Mouse (Mus musculus) forelimb bud, embryonic 11.5 days (tissue): ENCODE results near the gene Gm28053.

Experiments
- DNase-seq: peaks from one replicate; pipeline ENCODE4 v3.0.0-alpha.2; 2012; ENCODE audit warnings: low read depth, low spot score

The Gm28053 gene

DNA sequence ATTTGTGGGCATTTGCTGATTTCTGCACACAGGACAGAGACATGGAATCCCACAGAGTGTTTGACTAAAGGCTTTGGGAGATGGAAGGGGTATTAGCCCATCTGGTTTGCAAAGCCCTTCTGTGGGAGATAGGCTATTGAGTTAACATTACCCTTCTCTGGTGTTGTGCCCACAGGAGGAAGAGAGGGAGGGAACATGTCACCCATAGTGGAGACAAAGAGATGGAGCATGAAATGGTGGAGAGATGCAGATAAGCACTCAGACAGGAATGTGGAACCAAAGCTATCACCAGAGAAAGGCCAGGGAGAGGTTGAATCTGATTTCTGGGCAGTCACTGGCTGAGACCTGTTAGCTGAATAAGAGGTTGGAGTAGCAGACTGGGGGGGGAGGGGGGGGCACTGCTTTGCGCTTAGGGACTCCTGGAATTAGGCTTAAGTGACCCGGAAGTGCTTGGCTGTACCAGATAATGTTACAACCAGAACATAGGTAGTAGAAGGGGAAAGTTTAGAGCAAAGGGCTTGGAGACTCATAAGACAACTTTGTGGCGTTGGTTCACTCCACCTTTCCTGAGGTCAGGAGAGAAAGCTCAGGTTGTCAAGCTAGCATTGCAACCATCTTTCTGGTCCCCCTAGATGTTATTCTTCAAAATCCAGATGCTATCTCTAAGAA lies 22.2 kb downstream of the Gm28053 start:
- DNase-seq = no peak

DNA sequence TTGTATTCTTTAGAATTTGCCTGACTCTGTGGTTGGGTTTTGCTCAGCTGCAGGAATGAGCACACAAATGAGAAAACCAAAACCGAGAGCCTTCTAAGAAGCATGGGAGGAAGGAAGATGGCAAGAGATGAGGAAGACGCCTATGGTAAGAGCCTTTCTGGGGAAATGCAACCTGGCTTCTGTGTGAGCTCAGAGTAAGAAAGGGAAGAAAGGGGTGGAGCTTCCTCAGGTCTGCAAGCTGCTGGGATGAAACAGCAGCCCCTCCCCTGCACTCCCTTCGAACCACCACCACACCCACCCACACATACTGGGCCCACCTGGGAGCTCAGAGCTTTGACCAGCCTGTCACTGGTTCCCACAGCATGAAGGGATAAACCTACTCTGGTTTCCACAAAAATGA lies 22.9 kb downstream of the Gm28053 start:
- no peak for DNase-seq

DNA sequence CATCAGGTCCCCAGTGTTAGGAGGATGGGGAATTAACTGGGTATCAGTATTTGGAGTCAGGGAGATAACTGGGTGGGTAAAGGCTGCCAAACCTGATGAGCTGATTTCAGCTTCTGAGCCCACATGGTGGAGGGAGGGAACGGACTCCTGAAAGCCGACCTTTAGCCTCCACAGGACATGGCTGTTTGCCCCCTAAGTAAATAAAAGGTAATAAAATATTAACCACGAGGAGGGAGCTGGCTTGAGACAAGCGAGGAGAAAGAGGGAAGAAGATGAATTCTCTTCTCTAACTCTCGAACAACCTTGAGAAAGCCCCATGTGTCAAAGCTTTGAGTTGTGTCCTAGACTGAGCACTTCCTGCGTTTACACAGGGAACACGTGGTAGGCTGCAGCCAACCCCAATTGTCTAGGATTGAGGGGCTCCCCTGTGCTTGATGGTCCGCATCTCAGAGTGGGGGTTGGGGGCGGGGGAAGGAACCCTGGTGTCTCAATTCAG lies 23.4 kb downstream of the Gm28053 start:
- no peak for DNase-seq

DNA sequence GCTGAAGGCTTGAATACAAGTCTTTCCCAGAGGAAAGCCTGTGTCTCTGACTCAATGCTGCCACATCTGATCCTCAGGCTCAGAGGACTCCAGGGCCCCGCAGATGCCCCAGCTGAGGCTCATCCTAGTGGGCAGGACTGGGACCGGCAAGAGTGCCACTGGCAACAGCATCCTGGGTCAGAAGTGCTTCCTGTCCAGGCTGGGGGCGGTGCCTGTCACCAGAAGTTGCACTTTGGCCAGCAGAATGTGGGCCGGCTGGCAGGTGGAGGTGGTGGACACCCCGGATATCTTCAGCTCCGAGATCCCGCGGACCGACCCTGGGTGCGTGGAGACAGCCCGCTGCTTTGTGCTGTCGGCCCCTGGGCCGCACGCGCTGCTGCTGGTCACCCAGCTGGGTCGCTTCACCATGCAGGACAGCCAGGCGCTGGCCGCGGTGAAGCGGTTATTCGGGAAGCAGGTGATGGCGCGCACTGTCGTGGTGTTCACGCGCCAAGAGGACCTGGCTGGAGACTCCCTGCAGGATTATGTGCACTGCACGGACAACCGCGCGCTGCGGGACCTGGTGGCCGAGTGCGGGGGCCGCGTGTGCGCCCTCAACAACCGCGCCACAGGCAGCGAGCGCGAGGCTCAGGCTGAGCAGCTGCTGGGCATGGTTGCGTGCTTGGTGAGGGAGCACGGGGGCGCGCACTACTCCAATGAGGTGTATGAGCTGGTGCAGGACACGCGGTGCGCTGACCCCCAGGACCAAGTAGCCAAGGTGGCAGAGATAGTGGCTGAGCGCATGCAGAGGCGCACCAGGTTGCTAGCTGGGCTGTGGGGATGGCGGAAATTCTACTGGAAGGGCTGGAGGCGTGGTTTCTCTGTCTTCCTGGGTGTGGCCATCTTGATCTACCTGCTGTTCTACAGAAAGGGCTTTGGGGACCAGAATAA lies 24.3 kb downstream of the Gm28053 start:
- no peak for DNase-seq

DNA sequence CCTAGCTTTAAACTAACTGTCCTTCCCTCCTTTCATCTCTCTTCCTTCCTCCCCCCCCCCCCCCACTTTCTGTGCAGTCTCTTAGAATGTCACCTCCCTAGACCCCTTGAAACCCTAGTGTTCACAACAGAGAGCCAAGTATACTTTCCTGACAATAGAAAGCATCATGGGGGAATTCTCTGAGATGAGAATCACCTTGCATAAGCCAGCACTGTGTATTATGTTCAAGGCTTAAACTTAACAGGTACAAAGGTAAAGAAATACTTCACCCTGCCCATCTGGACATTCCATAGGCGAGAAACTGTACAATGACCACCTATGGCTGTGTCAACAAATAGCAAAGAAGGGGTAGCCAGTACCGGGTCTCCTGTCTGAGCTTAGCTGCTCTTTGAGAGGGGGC lies 27.1 kb downstream of the Gm28053 start:
- no peak for DNase-seq

DNA sequence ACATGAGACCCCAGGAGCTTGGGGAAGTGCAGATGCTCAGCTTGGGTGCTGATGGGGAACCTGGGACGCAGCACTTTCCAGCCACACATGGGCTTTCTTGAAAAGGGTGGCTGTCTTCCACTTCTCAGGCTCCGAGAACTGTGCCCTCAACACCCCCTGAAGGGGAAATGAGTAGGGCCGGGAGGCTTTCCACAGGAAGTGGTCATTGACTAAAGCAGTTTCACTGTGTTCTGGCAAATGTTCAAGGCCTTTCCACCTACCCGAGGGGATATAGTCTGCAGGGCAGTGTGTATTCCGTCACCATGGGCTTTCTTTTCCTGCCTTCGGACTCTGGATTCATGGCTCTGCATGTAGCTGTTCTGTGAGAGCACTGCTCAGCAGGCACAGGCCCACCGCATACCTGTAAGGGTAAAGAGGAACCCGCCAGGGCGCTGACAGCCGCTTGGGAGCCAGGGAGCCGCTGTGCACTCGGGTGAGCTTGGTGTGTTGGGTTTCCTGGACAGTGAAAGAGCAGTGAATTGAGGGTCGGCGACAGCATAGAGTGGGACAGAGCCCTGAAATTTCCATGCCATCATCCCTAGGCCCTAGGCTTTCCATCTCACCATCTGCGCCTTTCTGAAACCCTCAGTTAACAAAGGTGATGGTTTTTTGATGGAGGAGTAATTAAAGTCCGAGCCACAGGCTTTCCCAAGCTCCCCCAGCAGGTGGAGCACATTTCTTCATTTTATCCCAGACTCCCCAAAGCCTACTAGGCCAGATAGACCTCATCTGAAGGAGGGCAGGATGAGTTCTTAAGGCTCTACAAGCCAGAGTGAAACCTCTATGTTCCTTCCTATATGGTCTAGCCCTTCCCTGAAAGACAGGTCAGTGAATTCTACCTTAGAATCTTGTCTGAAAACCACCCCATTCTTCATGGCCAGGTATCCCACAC lies 27.8 kb downstream of the Gm28053 start, which contains the start of gene Gimap5:
Gimap5 (plus strand) TSS at position 239 of the 931 bp plus-strand sequence.
- no peak for DNase-seq

DNA sequence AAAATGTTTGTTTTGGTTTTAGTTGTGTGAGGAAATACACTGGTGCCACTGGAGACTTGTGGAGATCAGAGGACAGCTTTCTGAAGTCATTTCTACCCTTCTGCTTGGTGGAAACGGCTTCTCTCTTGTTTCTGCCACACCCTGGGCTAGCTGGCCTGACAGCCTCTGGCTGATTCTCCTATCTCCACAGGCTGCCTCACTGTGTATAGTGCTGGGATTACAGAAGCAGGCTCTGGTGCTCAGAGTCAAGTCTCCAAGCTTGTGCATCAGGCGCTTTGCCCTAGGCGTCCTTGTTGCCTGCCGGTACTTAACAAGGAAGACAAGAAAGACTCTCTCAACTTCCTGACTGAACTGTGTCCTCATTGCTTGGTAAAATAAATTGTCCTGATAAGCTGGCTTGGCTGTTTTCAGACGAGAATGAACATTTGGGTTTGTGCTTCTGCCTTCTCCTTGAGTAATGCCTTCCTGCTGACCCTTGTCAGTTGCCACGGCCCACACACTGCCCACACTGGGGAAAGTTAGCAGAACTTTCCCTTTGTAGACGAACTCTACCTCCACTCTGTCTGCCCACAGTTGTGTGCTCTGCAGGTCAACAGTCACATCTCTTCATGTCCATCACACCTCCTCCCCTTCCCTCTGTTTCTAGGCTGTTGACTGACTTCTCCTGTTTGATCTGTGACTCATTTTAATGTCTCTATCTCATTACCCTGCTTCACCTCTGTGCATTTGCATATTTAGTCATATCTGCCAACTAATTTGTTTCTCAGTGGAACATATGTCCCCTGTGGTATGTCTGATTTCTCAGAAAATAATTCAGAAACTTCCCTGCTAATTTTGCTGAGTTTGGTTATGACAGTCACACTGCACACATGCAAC lies 28.9 kb downstream of the Gm28053 start:
- no peak for DNase-seq

DNA sequence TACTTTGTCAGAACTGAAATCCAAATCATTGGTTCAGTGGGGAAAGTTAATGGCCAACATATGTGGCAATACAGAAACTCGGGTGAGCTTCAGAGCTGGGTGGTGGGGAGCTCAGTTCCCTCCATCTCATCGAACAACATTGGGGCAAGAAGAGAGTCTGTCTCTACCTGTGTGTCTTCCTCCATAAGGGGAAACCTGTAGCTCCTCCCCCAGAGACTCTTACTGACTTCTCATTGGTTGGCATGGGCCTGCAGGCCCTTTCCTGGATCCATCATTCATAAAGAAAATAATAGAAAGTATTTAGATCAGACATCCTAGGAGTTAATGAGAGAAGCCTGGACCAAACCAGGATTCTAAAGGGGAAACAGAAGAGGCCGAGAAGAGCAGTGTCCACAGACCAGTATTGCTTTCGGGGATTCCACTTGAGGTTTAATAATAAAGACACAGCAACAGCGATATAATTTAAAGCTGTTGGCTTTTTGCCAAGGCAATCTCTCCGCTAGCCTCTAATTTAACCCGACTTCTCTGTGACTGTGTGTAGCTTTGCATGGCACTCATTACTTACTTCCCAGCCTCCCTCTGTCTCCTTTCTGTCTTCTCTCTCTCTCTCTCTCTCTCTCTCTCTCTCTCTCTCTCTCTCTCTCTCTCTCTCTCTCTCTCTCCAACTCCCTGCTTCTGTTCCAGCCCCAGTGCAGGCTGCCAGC lies 45.3 kb downstream of the Gm28053 start:
- DNase-seq = no peak

DNA sequence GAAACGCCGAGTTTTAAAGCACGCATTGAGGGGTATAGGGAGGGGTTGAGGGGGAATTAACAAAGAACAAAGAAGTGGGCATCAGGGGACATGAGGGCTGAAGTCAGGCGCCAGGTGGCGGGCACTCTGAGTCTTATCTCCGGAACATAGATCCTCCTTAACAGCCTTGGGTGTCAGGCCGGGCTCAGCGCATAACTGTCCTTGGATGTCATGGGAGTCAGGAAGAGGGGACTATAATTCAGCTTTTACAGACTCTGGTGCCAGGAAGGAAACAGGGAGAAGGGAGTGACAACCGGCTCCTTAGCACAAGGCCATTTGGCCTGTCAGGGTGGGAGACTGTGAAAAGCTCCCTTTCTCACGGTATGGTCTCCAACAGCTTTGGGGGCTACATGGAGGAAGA lies 46.1 kb downstream of the Gm28053 start:
- DNase-seq = no peak

DNA sequence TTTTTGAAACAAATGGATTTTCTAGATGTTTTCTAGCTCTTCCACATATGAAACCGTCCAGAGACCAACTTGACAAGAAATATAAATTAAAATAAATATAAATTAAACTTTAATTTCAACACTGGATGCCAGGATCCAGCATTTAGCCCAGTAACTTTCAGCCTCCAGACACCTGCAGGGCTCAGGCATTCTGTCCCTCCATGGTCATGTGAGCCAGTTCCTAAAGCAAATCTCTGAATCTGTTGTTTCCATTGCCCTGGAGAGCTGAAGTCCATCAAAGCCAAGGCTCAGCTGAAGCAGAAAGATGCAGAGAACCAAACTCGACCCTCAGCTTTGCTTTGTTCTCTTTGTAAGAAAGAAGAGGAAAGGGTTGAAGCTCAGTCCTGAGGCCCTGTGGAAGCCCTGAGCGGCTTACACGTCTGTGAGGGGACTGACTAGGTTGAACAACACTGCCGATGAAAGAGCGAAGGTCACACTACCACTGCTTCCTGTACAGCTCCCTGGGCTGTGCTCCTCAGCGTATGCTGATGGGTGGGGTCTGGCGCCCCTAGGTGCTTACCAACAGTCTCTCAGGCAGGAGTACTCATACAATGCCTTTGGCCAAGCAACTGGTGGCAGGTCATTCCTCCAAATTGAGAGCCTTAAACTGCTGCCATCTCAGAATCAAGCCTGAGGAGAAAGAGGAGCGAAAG lies 49.9 kb downstream of the Gm28053 start:
- DNase-seq = no peak

DNA sequence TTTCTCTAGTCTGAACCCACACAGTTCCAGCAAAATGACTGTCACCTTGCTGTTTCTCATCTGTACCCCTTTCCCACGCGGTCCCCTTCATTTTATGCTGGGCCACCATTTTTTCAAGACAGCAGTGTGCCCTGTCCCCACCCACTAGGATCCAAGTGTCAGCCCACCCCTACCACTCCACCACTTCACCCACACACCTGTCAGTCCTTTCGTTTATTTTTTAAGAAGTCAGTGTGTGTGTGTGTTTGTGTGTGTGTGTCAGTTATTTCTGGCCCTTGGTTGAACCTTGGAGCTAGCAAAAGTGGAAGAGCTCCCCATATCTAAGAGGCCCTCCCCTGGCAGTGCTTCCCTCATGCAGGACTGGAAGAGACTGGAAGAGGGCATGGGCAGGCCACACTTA lies 50.5 kb downstream of the Gm28053 start:
- no peak for DNase-seq

DNA sequence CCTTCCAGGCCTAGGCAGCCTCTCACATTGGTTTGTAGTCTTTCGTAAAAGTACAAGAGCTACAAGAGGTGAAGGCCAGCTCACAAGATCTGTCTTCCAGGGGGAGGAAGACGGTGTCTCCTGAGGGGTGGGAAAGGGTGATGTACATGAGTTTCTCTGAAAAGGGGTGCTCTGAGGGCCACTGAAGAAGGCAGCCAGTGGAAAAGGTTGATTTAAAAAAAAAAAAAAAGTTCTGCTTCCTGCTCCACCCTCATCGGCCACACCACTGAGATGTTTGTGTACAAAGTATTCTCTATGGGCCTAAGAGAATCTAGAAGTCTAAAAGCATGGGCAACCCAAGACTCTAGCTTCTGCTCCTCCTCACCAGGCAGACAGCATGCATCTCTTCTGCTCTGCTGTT lies 52.3 kb downstream of the Gm28053 start, which contains the start of gene Gimap3:
Gimap3 (minus strand) TSS at position 156 of the 400 bp plus-strand sequence.
- DNase-seq = no peak

DNA sequence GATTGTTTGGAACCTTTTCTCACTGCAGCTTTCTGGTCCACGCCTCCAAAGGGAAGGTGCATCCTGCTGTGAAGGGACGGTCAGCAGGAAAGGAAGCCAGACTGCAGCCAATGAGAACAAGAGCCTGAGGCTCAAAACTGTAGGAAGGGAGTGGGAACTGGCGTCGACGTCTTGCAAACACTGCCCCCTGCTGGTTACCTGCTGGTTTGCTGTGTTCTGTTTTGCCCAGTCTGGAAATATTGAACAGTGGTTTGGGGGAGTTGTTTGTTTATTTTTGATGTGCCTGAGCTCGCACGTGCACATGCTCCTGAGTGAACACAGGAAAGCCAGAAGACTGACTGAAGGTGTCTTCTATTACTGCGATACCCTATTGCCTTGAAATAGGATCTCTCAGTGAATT lies 53.6 kb downstream of the Gm28053 start:
- peak; percentile 78 for DNase-seq

DNA sequence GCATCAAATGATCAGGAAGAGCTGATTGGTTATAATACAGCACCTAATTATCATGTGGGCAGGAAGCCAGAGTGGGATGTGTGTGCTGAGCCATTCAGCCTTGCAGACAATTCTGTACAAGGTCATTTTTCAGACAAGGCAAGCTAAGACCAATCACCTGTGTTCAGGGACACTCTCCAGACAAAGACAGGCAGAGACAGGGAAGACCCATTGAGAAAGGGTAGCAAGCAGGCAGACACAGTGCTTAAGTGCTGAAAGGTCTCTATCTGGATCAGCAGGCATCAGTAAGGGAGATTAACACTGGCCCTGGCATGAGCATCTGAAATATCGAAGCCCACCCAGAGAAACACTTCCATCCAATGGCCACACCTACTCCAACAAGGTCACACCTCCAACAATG lies 66.0 kb downstream of the Gm28053 start:
- no peak for DNase-seq

DNA sequence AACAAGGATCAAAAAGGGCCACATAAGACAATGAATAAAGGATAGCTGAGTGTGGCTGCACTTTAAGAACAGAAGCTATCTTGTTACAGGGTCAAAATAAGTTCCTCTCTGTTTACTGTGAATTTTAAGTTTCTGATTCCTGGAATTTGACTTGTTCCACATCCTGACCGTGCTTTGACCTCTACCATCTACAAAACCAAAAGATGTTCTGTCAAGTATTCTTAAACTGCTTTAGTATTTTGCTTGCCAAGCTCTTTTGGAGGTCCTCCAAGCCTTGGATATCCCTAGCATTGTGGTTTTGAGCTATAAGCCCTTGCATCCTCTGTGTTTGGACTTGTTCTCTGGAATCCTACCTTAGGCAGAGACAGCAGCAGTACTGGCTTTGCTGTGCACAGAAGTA lies 66.8 kb downstream of the Gm28053 start:
- no peak for DNase-seq

DNA sequence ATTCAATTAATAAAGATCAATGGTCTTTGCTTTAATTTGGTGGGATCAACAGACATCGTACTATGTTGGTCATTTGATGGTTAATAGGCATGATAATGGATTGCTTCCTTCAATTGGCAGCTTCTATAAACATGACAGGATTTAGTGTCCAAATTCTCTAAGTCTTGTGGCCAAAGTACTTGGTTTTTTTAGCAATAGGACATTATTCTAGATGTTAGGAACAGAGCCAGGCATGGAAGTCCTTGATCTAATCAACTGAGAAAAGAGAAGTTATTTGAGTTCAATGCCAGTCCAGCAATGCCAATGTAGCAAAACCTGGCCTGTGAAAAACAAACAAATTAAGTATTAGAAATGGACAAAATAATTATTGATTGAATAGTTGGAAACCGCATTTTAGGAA lies 67.2 kb downstream of the Gm28053 start:
- no peak for DNase-seq

DNA sequence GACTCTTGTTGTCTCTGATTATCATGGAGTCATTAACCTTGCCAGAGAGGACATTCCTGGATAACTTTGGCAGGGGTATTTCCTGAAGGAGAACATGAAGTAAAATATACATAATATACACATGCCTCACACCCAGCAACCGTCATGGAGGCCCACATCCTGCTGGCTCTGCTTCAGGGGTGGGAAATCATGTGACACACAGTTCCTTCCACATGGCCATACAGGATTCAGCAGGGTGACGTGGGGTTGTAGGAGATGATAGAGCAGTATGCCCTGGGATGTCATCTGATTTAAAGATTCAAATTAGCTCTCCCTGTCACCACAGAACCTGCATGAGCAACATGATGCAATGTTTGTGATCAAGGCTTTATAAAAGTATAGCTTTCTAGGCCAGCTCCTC lies 69.5 kb downstream of the Gm28053 start:
- DNase-seq = no peak

DNA sequence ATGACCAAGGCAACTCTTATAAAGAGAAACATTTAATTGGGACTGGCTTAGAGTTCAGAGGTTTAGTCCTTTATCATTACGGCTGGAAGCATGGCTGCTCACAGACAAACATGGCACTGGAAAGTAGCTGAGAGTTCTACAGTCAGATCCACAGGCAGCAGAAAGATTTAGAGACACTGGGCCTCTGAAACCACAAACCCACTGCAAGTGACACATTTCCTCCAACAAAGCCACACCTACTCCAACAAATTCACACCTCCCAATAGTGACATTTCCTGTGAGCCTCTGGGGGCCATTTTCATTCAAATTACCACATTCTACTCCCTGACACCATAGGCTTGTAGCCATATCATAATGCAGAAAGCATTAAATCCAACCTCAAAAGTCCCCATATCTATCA lies 83.5 kb downstream of the Gm28053 start:
- no peak for DNase-seq
